Mouse (Mus musculus) adrenal gland, adult 8-10 months (tissue): ENCODE results near the gene Ino80d. TPM values are rescaled to one million over a fixed set of nuclear protein-coding genes. Genes with fewer than 3 reads are reported as not detected.

Source experiments
- DNase-seq: peaks from one replicate; pipeline ENCODE4 v3.0.0; 2022
- total RNA-seq, 4 experiments: library from RNA; stranded (reverse); gene quantifications; 2 replicates each; pipeline ENCODE4 v1.2.4; 2022

Gene Ino80d
- total RNA-seq, 4 experiments from 2014 or later, result 27.2 to 40.6 (median 31.4) TPM

GRCm38 (mm10) chr1:62987561-62987960, 126.9 kb downstream of the Ino80d start:
- peak; percentile 13 for DNase-seq

DNA sequence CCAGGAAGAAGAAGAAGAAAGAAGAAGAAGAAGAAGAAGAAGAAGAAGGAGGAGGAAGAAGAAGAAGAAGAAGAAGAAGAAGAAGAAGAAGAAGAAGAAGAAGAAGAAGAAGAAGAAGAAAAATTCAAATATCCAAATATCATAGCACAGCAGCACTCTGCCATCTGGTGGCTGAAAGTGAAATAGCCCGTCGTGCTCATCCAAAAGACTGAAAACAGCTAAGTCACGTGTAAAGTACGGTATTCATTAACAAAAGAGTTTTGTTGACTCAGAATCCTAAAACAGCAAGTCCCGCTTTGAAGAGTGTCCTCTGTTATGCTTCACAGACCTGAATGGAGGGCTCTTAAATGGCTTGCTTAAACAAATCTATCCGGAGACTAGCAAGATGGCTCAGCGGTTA, 128.2 kb downstream of the Ino80d start:
- no peak for DNase-seq

DNA sequence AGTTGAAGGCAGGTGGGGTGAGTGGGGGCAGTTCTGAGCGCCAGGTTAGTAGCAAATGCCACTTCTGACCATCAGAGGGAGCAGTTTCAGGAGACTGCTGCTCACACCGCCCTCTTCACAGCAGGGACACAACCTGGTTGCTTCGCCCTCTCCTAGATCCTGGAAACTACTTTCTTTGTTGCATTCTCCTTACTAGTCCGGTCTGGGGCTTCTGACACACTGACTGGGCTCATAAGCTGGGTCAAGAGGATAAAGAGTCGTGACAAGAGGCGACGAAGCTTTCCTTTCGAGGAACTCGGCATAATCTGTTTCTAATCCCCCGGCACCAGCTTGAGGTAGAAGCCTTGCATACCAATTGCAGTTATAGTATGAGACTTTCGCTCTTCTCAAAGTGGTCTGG, 129.9 kb downstream of the Ino80d start:
- DNase-seq, result peak; percentile 31

DNA sequence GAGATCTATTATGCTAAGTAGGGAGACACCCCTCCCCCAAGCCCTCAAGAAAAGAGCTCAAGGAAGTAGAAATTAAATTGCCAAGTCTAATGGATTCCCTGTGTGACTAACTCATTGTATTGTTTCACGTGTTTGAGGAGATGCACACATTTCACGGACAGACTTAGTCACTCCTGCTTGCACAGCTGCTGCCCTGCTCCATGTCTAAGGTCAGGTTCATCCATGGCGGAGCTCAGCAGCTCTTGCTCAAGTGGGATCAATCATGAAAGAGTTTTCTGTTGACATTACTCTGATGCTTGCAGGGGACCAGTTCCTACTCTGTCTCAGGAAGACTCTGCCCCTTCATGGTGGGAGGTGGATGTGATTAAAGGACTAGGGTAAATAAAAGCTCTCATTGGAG, 137.7 kb downstream of the Ino80d start:
- no peak for DNase-seq

DNA sequence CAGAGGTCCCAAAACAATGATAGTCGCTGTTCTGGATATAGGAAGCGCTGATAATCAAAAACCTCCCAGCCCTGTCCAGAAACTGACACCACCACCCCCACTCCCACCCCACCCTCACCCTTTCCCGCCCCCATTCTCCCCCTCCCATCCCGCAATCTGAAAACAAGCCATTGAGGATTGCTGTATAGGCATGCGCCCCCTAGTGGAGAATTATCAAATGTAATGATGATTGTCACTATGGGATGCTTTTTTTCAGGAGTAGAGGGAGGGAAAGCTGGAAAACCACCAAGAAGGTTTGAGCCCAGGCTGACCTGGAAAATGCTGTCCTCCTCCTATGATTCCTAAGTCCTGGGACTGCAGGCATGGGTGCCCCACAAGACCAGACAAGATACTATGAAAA, 147.6 kb downstream of the Ino80d start:
- DNase-seq, result no peak

GRCm38 (mm10) chr1:62964291-62964690, 150.2 kb downstream of the Ino80d start:
- peak; percentile 46 for DNase-seq

DNA sequence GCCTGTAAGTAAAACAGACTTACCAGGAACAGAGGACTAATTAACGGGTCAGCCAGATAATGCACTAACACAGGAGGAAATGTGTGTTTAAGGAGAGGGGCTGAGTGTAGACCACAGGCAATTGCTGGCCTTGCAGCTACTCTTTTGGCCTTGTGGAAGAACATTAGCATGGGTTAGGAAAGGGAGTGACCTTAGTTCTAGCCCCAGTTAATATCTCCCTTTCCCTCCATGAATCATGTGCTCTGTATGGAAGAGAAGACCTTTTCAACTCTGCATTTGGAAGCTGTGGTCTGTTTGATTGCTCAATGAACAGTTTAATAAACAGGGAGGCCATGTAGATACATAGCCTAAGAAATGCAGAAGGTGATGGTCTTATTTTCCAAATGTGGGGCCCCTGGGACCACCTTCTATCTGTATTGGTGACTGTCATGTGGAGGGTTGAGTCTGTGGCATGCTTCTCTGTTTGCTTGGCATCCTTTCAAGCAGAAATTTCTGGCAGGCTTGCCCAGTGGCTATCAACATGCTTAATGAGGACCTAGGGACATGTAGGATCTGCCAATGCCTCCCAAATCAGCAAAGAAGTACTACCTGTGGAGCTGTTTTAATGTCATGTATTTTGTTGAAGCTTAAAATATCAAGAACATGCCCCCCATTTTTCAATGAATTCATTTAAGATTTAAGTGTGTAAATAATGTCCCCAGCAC, 157.4 kb downstream of the Ino80d start:
- DNase-seq, result no peak

DNA sequence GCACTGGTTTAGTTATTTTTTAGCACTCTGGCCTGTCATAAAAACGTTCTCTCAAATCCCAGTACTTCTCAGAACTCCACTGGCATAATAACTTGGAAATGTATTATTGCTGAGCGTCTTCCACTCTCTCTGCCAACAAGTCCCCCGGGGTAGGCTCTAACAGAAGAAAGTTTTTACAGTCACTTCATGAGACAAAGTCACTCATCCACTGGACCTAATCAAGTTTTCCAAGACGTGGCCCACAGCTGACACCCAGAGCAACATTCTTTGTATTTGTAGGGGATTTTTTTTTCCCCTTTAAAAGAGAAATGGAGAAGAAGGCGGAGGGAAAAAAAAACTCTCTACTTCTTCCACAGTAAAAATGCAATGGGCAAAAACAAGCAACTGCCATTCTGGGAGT, 157.9 kb downstream of the Ino80d start:
- DNase-seq, result no peak

- DNase-seq, result no peak
Observed at GRCm38 (mm10) chr1:62955340-62955739, 159.1 kb downstream of the Ino80d start.

DNA sequence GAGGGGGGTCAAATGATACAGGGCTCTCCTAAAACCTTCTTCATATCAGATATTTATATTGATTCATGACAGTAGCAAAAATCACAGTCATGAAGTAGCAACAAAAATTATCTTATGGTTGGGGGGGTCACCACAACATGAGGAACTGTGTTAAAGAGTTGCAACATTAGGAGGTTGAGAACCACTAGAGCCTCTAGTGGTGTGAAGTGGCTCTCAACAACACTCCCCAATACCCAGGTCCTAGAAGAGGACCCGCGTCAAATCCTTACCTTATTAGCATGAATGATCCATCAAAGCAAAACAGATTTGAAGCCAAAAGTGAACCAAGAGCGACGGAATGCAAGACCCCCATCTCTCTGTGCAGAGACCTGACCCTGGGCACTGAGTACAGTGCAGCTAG, 161.4 kb downstream of the Ino80d start:
- DNase-seq, result no peak

GRCm38 (mm10) chr1:62952319-62952718, 162.1 kb downstream of the Ino80d start:
- DNase-seq, result no peak

- DNase-seq, result no peak
Observed at GRCm38 (mm10) chr1:62951067-62951809, 163.2 kb downstream of the Ino80d start.

DNA sequence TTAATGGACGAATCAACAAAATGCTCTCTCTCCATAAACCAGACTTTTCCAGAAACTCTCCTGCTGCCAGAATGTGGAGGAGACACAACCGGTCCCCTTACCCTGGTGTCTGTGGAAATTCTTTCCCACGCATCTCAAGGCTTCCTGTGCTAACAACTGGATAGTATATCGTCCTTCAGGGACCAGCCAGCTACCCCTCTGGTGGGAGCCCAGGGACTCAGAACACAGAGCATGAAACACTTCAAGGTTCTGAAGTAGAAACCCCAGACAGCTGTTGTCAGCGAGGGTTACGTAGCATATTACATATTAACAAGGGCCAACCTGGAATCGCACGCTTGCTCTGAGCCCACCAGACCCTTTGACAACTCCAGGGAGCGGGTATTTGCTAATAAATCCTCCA, 163.9 kb downstream of the Ino80d start:
- no peak for DNase-seq

- no peak for DNase-seq
Observed at GRCm38 (mm10) chr1:62947807-62948206, 166.7 kb downstream of the Ino80d start.

DNA sequence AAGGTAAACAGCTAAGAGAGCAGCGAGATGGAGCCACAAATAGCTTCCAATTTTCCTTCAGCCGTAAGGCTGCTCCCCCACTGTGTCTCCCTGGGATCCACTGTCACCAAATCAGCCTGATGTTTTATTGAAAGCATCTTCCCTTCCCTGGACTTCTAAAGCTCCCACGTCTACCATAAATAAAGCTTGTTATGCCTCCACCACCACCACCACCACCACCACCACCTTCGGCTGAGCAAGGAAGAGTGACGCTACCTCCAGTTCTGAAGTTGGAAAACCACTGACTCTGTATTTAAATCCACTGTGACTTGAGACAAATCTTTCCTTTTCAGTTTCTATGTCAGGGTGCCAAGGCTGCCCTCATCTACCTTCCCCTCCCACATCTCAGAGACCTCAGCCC, 167.5 kb downstream of the Ino80d start:
- DNase-seq, result no peak

GRCm38 (mm10) chr1:62934752-62935329, 179.6 kb downstream of the Ino80d start:
- no peak for DNase-seq

DNA sequence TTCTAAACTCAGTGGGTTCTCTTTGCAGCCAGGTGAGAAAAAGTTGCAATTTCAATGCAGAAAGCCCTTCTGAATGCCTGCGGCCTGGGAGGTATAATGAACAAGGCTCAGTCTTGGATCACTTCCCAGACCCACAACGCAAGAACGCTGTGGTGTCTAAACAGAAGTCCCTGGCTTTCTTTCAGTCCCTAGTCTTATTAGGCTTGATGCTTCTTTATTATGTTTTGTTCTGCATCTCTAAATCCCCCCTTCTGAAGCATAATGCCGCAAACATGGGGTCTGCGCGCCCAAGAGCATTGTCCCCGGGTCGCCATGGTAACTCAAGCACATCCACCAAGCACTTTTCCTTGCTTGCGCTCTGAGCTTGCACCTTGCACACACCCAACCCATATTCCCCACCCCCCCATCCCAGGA, 180.4 kb downstream of the Ino80d start:
- no peak for DNase-seq

DNA sequence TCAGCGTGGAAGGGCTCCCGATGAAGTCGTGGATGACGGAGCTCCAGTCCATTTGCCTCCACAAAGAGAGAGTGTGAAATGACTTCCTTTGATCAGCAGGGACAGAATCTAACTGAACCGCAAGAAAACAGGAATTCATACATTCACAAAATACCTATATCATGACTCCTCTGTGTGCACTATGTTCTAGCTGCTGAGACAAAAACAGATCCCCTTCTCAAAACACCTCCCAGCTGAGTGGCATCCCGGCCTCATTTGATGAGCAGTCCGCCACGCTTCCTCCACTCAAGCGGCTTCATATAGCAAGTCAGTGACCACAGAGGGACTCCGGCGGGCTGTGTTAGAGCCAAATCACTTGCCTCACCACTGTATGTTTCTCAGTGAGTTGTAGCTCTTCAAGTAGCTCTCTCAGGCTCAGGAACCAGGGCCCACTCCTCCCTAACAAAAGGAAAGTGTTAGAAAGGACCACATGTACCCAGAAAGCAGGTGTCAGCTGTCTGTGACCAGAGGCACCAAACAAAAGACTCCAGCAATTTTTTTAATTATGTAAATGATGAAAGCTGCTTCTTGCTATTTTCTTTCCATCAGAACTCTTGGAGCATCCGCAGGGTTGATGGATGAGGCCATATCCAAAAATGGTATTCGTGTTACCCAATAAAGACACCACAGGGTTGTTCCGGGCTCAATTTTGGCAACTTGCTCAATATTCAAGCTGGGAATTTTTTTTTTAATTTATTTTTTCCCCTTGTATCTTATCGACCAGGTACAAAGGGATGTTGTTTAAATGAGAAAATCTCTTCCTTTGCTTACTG, 181.0 kb downstream of the Ino80d start:
- DNase-seq, result no peak

DNA sequence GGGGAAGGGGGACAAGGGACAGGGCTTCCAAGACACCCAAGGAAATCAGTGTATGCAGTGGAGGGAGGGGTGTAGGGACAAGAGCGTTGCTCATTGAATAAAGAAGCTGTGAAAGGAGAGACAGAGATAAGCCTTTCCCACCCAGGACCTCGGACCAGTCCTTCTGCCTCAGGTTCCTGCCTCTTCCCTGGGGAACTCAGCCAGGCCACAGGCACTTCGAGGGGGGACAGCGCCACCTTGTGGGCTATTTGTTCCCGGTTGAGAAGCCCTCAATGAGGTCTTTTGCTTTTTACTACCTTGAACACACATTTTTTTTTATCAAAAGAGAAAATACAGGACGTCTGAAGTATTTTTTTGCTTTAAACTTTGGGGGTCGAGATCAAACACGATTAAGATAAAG, 185.0 kb downstream of the Ino80d start:
- DNase-seq, result peak; percentile 51

GRCm38 (mm10) chr1:62919219-62919618, 195.2 kb downstream of the Ino80d start:
- no peak for DNase-seq

GRCm38 (mm10) chr1:62916609-62917008, 197.9 kb downstream of the Ino80d start:
- no peak for DNase-seq

- no peak for DNase-seq
Observed at GRCm38 (mm10) chr1:62914495-62914894, 200.0 kb downstream of the Ino80d start.

- DNase-seq, result no peak
Observed at GRCm38 (mm10) chr1:62911426-62911825, 203.0 kb downstream of the Ino80d start.
